Mouse (Mus musculus) spleen, adult 10 weeks (tissue): ENCODE measurements around the gene Mapk1ip1l. TPM values are rescaled to one million over a fixed set of nuclear protein-coding genes. Genes with fewer than 3 reads are reported as not detected.

Experiments used
- polyA plus RNA-seq: library from polyadenylated mRNA; stranded (reverse); fragments of 350-450 nt; fragmentation: Illumina TruSeq; extraction: RNeasy Lipid Tissue Mini Kit (QIAGEN cat#74804); gene quantifications from one replicate; pipeline ENCODE4 v1.2.3, GENCODE M21; 2015; ENCODE audit warnings: low replicate concordance; ENCODE audit not compliant: insufficient read depth

The Mapk1ip1l gene
- 70.2 TPM for polyA plus RNA-seq

DNA sequence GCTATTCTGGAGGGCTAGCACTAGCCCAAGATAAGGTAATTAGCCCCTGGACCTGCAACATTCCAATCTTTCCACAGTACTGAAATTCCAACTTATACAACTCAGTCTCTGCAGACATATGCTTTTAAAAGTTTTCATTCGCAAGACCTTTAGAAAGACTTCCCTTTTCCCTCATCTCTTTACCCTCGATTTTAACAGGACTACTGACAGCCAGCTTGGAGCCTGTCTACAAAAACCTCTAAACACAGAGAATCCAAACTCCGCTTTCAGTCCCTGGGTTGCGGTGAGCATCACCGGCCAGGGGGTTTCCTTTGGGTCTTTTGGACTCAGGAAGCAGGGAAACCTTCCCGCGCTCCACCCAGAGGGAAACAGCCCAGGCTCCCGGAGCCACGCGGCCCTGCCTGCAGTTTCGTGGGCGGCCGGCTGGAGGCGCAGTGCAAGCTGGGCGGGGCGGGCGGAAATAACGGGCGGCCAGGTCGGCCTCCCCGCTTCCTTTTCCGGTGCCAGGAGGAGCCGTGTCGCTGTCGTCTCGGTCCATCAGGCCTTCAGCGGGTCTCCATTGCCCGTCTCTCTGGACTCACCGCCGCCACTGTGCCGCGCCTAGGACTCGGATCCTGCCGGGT lies at the start of gene Mapk1ip1l:
Gene Mapk1ip1l (plus strand): TSS at position 482 of the 623 bp plus-strand sequence.

DNA sequence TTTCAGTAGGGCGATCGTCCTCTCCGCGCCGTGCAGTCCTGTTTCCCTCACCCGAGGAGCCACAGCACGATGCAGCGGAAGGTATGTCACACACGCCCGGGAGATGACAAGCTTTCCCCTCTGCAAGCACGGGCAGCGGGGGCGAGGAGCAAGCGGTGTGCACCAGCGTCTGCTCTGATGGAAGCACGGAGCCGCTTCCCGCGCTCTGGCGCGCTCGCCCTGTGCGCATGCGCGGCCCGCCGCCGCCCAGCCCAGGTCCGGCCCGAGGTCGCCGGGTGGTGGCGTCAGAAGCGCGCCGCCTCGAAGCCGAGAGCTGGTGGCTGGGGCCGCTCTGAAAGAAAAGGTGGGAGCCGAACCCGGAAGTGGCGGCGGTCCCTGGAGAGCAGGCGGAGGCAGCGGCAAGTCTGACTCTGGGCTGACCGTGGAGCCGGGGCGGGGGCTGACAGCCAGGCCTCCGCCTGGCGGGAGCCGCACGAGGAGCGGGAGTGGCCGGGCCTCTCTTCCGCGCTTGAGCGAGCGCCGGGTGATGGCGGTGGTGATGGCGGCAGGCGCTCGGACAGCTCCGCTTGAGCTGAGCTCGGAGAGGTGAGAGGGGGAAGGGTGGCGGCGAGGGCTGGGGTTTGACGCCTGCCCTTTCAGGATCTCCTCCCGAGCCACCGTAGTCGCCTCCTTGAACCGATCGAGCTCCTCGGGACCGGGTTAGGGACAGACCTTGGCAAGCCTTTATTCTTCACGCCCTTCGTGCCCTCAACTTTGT lies 21.3 kb upstream of the Mapk1ip1l start, which contains the start of the genes Wdhd1 and Socs4:
Gene Wdhd1 (minus strand): TSS at position 221 of the 757 bp plus-strand sequence.
Gene Socs4 (plus strand): TSS at position 295 of the 757 bp plus-strand sequence.

DNA sequence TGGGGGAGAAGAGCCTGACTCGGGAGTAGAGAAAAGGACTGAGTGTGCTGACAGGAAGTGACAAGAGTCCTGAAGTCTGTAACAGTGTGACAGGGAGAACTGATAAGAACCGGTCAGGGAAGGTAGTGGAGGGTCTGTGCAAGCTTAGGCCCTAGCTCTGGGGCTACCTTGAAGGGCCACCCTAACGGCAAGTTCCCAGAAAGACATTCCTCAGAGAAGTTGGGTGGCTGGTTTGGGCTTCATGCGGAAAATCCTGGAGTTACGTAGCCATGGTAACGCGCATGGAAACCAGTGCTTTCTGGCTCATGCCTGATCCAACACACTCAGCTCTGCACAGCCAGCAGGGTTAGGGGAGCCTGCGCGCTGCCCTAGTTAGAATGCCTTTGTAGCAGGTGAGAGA lies 69.4 kb downstream of the Mapk1ip1l start, which contains the start of gene Lgals3:
Gene Lgals3 (plus strand): TSS at position 291 of the 400 bp plus-strand sequence.

Other genes with a start within 250 kb of the Mapk1ip1l start
- 10.8 TPM for gene Gch1, start 108.9 kb upstream of the Mapk1ip1l start, polyA plus RNA-seq
- gene Wdhd1, start 21.4 kb upstream of the Mapk1ip1l start, polyA plus RNA-seq, result 32.9 TPM
- gene Socs4, start 21.3 kb upstream of the Mapk1ip1l start, polyA plus RNA-seq, result 43.9 TPM
- gene Lgals3, start 69.5 kb downstream of the Mapk1ip1l start, polyA plus RNA-seq, result 90.6 TPM
- 16.1 TPM for gene Dlgap5, start 120.1 kb downstream of the Mapk1ip1l start, polyA plus RNA-seq
- gene Fbxo34, start 152.2 kb downstream of the Mapk1ip1l start, polyA plus RNA-seq, result 12.1 TPM